ENCODE assay signal across 20 mouse cellular contexts in the genomic region with DNA sequence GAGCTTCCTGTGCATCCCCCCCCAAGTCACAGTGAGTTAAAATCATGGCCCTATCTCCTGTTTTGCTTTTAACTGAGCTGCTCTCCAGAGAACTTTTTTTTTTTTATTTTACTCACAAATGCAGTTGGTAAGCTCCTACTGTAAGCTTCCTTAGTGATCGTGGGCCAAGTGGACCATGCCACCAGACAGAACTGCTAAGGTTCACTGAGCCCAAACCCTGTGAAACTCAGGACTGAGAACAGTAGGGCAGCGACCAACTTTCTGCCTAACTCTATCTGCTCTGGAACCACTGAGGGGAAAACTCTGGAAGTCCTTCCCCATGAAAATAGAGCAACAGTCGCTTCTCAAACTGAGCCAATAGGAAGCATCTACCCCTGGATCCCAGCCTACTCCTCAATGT.
"Had no signal": no experiment of that assay in that cellular context is flagged by ENCODE, and none has a peak within 500 bp of the region (broad histone marks: within the 10 kb centered on the region; RNA-seq: fewer than 3 reads in every experiment).

No protein-coding gene starts in this region.

- H3K27ac ChIP-seq: intestine, embryonic 15.5 days; kidney, postnatal 0 days; limb, embryonic 12.5 days; limb, embryonic 15.5 days; liver, embryonic 14.5 days; midbrain, embryonic 12.5 days; midbrain, embryonic 15.5 days; neural tube, embryonic 12.5 days; neural tube, embryonic 15.5 days; stomach, embryonic 15.5 days had no signal

- H3K9me3 ChIP-seq: intestine, embryonic 15.5 days; limb, embryonic 12.5 days; limb, embryonic 15.5 days; midbrain, embryonic 12.5 days; midbrain, embryonic 15.5 days; neural tube, embryonic 12.5 days; neural tube, embryonic 15.5 days; stomach, embryonic 15.5 days had no signal

- DNase-seq: left cerebral cortex, postnatal 4 days; liver, postnatal 0 days; lung, embryonic 14.5 days; lung, postnatal 36 days; right cerebral cortex, adult 18-20 months; right cerebral cortex, postnatal 14 days; spleen, adult 18-20 months; thymus, postnatal 25 days had no signal

- H3K4me1 ChIP-seq: intestine, embryonic 15.5 days; limb, embryonic 12.5 days; limb, embryonic 15.5 days; midbrain, embryonic 12.5 days; midbrain, embryonic 15.5 days; neural tube, embryonic 12.5 days; neural tube, embryonic 15.5 days; stomach, embryonic 15.5 days had no signal

- H3K4me2 ChIP-seq: intestine, embryonic 15.5 days; limb, embryonic 12.5 days; limb, embryonic 15.5 days; liver, embryonic 11.5 days; lung, embryonic 14.5 days; midbrain, embryonic 12.5 days; midbrain, embryonic 15.5 days; neural tube, embryonic 12.5 days; neural tube, embryonic 15.5 days; stomach, embryonic 15.5 days had no signal

- H3K9ac ChIP-seq: intestine, embryonic 15.5 days; limb, embryonic 12.5 days; limb, embryonic 15.5 days; liver, embryonic 14.5 days; liver, postnatal 0 days; lung, embryonic 14.5 days; midbrain, embryonic 12.5 days; midbrain, embryonic 15.5 days; neural tube, embryonic 12.5 days; neural tube, embryonic 15.5 days; stomach, embryonic 15.5 days had no signal

- H3K27me3 ChIP-seq: intestine, embryonic 15.5 days; limb, embryonic 12.5 days; limb, embryonic 15.5 days; midbrain, embryonic 12.5 days; midbrain, embryonic 15.5 days; neural tube, embryonic 12.5 days; neural tube, embryonic 15.5 days; stomach, embryonic 15.5 days had no signal

- H3K36me3 ChIP-seq: intestine, embryonic 15.5 days; limb, embryonic 12.5 days; limb, embryonic 15.5 days; midbrain, embryonic 12.5 days; midbrain, embryonic 15.5 days; neural tube, embryonic 12.5 days; neural tube, embryonic 15.5 days; stomach, embryonic 15.5 days had no signal

- ATAC-seq: intestine, embryonic 15.5 days; liver, postnatal 0 days; lung, postnatal 0 days; midbrain, embryonic 15.5 days had no signal

- H3K4me3 ChIP-seq: intestine, embryonic 15.5 days; limb, embryonic 12.5 days; limb, embryonic 15.5 days; midbrain, embryonic 12.5 days; midbrain, embryonic 15.5 days; neural tube, embryonic 12.5 days; neural tube, embryonic 15.5 days; stomach, embryonic 15.5 days had no signal
